Mouse (Mus musculus) neural tube, embryonic 15.5 days (tissue): ENCODE measurements at regions not wholly inside any gene's neighbourhood (a gene's known extent, or its start where the extent isn't known, plus 50 kb on each side); places are given as distances from the start of the nearest gene placed in this dataset.

ENCODE experiments used
- ATAC-seq: fragments of 200-750 bp; cut with Nextera tagmentation; 2 replicates; pipeline ENCODE4 v1.8.0; 2017; ENCODE audit warnings: mild to moderate bottlenecking, moderate TSS enrichment, moderate library complexity; ENCODE audit not compliant: low FRiP score
- H3K27ac ChIP-seq: fragments of 300-500 bp; sonication (generic); replicated peaks from 2 replicates; pipeline ENCODE4 v1.5.1; 2015; ENCODE audit warnings: mild to moderate bottlenecking, inconsistent platforms
- H3K27me3 ChIP-seq: fragments of 300-500 bp; sonication (generic); replicated peaks from 2 replicates; pipeline ENCODE4 v1.6.1; 2015; ENCODE audit warnings: inconsistent platforms
- H3K36me3 ChIP-seq: fragments of 300-500 bp; sonication (generic); 2 replicates; pipeline ENCODE4 v1.6.1; 2015; ENCODE audit warnings: inconsistent platforms
- H3K4me1 ChIP-seq: fragments of 300-500 bp; sonication (generic); 2 replicates; pipeline ENCODE4 v1.6.1; 2015; ENCODE audit warnings: inconsistent platforms
- H3K4me2 ChIP-seq: fragments of 300-500 bp; sonication (generic); 2 replicates; pipeline ENCODE4 v1.6.1; 2015; ENCODE audit warnings: inconsistent platforms, mild to moderate bottlenecking, moderate library complexity
- H3K4me3 ChIP-seq: fragments of 300-500 bp; sonication (generic); replicated peaks from 2 replicates; pipeline ENCODE4 v1.5.1; 2015; ENCODE audit warnings: mild to moderate bottlenecking, inconsistent platforms
- H3K9ac ChIP-seq: fragments of 300-500 bp; sonication (generic); replicated peaks from 2 replicates; pipeline ENCODE4 v1.6.1; 2015; ENCODE audit warnings: mild to moderate bottlenecking, inconsistent platforms
- H3K9me3 ChIP-seq: fragments of 300-500 bp; sonication (generic); replicated peaks from 2 replicates; pipeline ENCODE4 v1.6.1; 2016; ENCODE audit warnings: inconsistent platforms
- WGBS: fragments of 180-500 bp; shearing (Covaris S2); methylation state at CpG from one replicate; pipeline ENCODE4 v1.1.7; 2015; ENCODE audit warnings: mixed read lengths; 5-methylcytosine and 5-hydroxymethylcytosine counted together

GRCm38 (mm10) chr17:14516097-14516496 is 177.9 kb downstream of the Thbs2 start:
- Histone ChIP-seq H3K36me3 (no peaks in the 10 kb centered on the region), H3K27me3 (no peaks in the 10 kb centered on the region), H3K9me3 (no peaks in the 10 kb centered on the region), H3K9ac (no peak overlapping the region), H3K4me1 (no peaks in the 10 kb centered on the region), H3K27ac (no peak overlapping the region), H3K4me2 (no peak overlapping the region), H3K4me3 (no peak overlapping the region)
- WGBS = 32% methylated on average over 8 of the region's 8 CpGs
- ATAC-seq = peak; percentile 40; the same call in 1 of the 2 replicates

GRCm38 (mm10) chr17:14513454-14513853 is 180.6 kb downstream of the Thbs2 start:
- Histone ChIP-seq H3K4me2 (no peak overlapping the region), H3K36me3 (no peaks in the 10 kb centered on the region), H3K27ac (no peak overlapping the region), H3K9me3 (no peaks in the 10 kb centered on the region), H3K4me3 (no peak overlapping the region), H3K4me1 (no peaks in the 10 kb centered on the region), H3K27me3 (no peaks in the 10 kb centered on the region), H3K9ac (no peak overlapping the region)
- no peak for ATAC-seq
- 85% methylated on average over 4 of the region's 4 CpGs for WGBS

- Histone ChIP-seq H3K27ac (no peak overlapping the region), H3K4me1 (no peaks in the 10 kb centered on the region), H3K9ac (no peak overlapping the region), H3K27me3 (no peaks in the 10 kb centered on the region), H3K4me2 (no peak overlapping the region), H3K4me3 (no peak overlapping the region), H3K9me3 (no peaks in the 10 kb centered on the region), H3K36me3 (no peaks in the 10 kb centered on the region)
- ATAC-seq = no peak
- WGBS = 65% methylated on average over 6 of the region's 6 CpGs
Measured at GRCm38 (mm10) chr17:14510486-14510885, 183.5 kb downstream of the Thbs2 start.

- Histone ChIP-seq H3K27ac (no peak overlapping the region), H3K36me3 (no peaks in the 10 kb centered on the region), H3K9ac (no peak overlapping the region), H3K4me2 (no peak overlapping the region), H3K27me3 (no peaks in the 10 kb centered on the region), H3K4me3 (no peak overlapping the region), H3K9me3 (no peaks in the 10 kb centered on the region), H3K4me1 (no peaks in the 10 kb centered on the region)
- no peak for ATAC-seq
- 88% methylated on average over 3 of the region's 3 CpGs for WGBS
Measured at GRCm38 (mm10) chr17:14507111-14507510, 186.9 kb downstream of the Thbs2 start.

- Histone ChIP-seq H3K9ac (no peak overlapping the region), H3K4me2 (no peak overlapping the region), H3K27me3 (no peaks in the 10 kb centered on the region), H3K27ac (no peak overlapping the region), H3K9me3 (no peaks in the 10 kb centered on the region), H3K36me3 (no peaks in the 10 kb centered on the region), H3K4me3 (no peak overlapping the region), H3K4me1 (no peaks in the 10 kb centered on the region)
- no peak for ATAC-seq
Measured at GRCm38 (mm10) chr17:14506123-14506522, 187.9 kb downstream of the Thbs2 start.

- WGBS = 83% methylated on average over 4 of the region's 4 CpGs
- no peak overlapping the region for H3K9ac ChIP-seq
- H3K27me3 ChIP-seq = no peaks in the 10 kb centered on the region
- H3K4me3 ChIP-seq = no peak overlapping the region
- no peaks in the 10 kb centered on the region for H3K4me1 ChIP-seq
- H3K27ac ChIP-seq = no peak overlapping the region
- no peaks in the 10 kb centered on the region for H3K9me3 ChIP-seq
- H3K36me3 ChIP-seq = no peaks in the 10 kb centered on the region
- H3K4me2 ChIP-seq = no peak overlapping the region
- ATAC-seq = no peak
Measured at GRCm38 (mm10) chr17:14505415-14505814, 188.6 kb downstream of the Thbs2 start.

- H3K36me3 ChIP-seq = no peaks in the 10 kb centered on the region
- H3K27ac ChIP-seq = no peak overlapping the region
- no peak overlapping the region for H3K9ac ChIP-seq
- ATAC-seq = no peak
- no peaks in the 10 kb centered on the region for H3K9me3 ChIP-seq
- H3K4me2 ChIP-seq = no peak overlapping the region
- H3K27me3 ChIP-seq = no peaks in the 10 kb centered on the region
- H3K4me1 ChIP-seq = no peaks in the 10 kb centered on the region
- no peak overlapping the region for H3K4me3 ChIP-seq
- WGBS = 76% methylated on average over 1 of the region's 1 CpGs
Measured at GRCm38 (mm10) chr17:14503670-14504069, 190.4 kb downstream of the Thbs2 start.

GRCm38 (mm10) chr17:14501341-14501740 is 192.7 kb downstream of the Thbs2 start:
- ATAC-seq = no peak
- WGBS = 89% methylated on average over 2 of the region's 2 CpGs
- H3K9ac ChIP-seq = no peak overlapping the region

GRCm38 (mm10) chr17:14497086-14497485 is 196.9 kb downstream of the Thbs2 start:
- H3K9ac ChIP-seq = no peak overlapping the region
- no peaks in the 10 kb centered on the region for H3K36me3 ChIP-seq
- ATAC-seq = no peak
- no peaks in the 10 kb centered on the region for H3K27me3 ChIP-seq
- H3K9me3 ChIP-seq = no peaks in the 10 kb centered on the region
- H3K4me3 ChIP-seq = no peak overlapping the region
- 0 out of 2 replicates have a peak overlapping the region, but pooled peaks have one; percentile 15 for H3K4me2 ChIP-seq
- 70% methylated on average over 15 of the region's 15 CpGs for WGBS
- H3K4me1 ChIP-seq = 0 out of 2 replicates have a peak, but pooled peaks cover 6% of the 10 kb centered on the region
- no peak overlapping the region; the same call in 1 of the 2 replicates for H3K27ac ChIP-seq

More at GRCm38 (mm10) chr17:14501341-14501740, 192.7 kb downstream of the Thbs2 start:
- Histone ChIP-seq H3K4me3 (no peak overlapping the region), H3K4me2 (no peak overlapping the region), H3K36me3 (no peaks in the 10 kb centered on the region), H3K9me3 (no peaks in the 10 kb centered on the region), H3K27me3 (no peaks in the 10 kb centered on the region), H3K27ac (no peak overlapping the region), H3K4me1 (0 out of 2 replicates have a peak, but pooled peaks cover 4% of the 10 kb centered on the region)

- H3K27me3 ChIP-seq = no peaks in the 10 kb centered on the region
- H3K4me3 ChIP-seq = no peak overlapping the region
- ATAC-seq = no peak
- 77% methylated on average over 8 of the region's 8 CpGs for WGBS
- H3K27ac ChIP-seq = no peak overlapping the region
- H3K4me1 ChIP-seq = 0 out of 2 replicates have a peak, but pooled peaks cover 6% of the 10 kb centered on the region
- H3K36me3 ChIP-seq = no peaks in the 10 kb centered on the region
- no peak overlapping the region for H3K4me2 ChIP-seq
- H3K9ac ChIP-seq = no peak overlapping the region
- no peaks in the 10 kb centered on the region for H3K9me3 ChIP-seq
Measured at GRCm38 (mm10) chr17:14493751-14494320, 200.2 kb downstream of the Thbs2 start.

GRCm38 (mm10) chr17:14492936-14493335 is 201.1 kb downstream of the Thbs2 start:
- H3K9me3 ChIP-seq = no peaks in the 10 kb centered on the region
- no peaks in the 10 kb centered on the region for H3K27me3 ChIP-seq
- WGBS = 87% methylated on average over 10 of the region's 10 CpGs
- no peaks in the 10 kb centered on the region for H3K36me3 ChIP-seq
- ATAC-seq = no peak
- no peak overlapping the region for H3K4me3 ChIP-seq
- H3K4me1 ChIP-seq = 0 out of 2 replicates have a peak, but pooled peaks cover 6% of the 10 kb centered on the region
- no peak overlapping the region for H3K27ac ChIP-seq
- no peak overlapping the region for H3K4me2 ChIP-seq
- no peak overlapping the region for H3K9ac ChIP-seq

- no peaks in the 10 kb centered on the region for H3K27me3 ChIP-seq
- no peak overlapping the region for H3K9ac ChIP-seq
- H3K4me3 ChIP-seq = no peak overlapping the region
- H3K36me3 ChIP-seq = no peaks in the 10 kb centered on the region
- no peak overlapping the region for H3K4me2 ChIP-seq
- 0 out of 2 replicates have a peak, but pooled peaks cover 3% of the 10 kb centered on the region for H3K9me3 ChIP-seq
- WGBS = 80% methylated on average over 6 of the region's 6 CpGs
- no peaks in the 10 kb centered on the region for H3K4me1 ChIP-seq
- no peak overlapping the region for H3K27ac ChIP-seq
- no peak for ATAC-seq
Measured at GRCm38 (mm10) chr17:14481746-14482145, 202.4 kb downstream of the Smoc2 start.
